Mouse (Mus musculus) G1E-ER4 (cell line): ENCODE data around the gene Aars2. TPM values are rescaled to one million over a fixed set of nuclear protein-coding genes. Genes with fewer than 3 reads are reported as not detected.

ENCODE experiments used
- GATA1 ChIP-seq: IDR thresholded peaks from one replicate; pipeline ENCODE4 v1.8.0; 2012; ENCODE audit warnings: low read length, inconsistent platforms
- polyA plus RNA-seq: library from polyadenylated mRNA; stranded (reverse); fragments of >175 nt; gene quantifications from 2 replicates; pipeline ENCODE4 v1.2.3, GENCODE M21; 2012

Gene Aars2
- polyA plus RNA-seq = 37.7 and 45.9 TPM in 2 replicates

DNA sequence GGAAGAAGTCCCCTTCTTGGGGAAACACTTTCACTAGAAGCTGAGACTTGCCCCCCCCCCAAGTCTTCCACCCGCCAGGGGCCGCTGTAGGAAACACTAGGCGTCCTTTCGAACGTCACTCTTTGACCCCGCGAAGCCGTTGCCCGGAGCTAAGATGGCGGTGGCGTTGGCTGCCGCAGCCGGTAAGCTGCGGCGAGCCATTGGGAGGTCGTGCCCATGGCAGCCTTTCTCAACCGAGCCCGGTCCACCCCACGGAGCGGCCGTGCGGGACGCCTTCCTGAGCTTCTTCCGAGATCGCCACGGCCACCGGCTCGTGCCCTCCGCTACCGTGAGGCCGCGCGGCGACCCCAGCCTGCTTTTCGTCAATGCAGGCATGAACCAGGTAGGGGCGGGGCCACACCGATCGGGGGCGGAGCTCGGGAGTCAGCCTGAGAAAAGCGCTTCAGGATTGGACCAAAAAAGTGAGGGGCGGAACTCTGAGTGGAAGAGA lies at the start of gene Aars2:
Aars2 (plus strand) TSS at position 142 of the 490 bp plus-strand sequence.
- no peak for TF ChIP-seq GATA1

DNA sequence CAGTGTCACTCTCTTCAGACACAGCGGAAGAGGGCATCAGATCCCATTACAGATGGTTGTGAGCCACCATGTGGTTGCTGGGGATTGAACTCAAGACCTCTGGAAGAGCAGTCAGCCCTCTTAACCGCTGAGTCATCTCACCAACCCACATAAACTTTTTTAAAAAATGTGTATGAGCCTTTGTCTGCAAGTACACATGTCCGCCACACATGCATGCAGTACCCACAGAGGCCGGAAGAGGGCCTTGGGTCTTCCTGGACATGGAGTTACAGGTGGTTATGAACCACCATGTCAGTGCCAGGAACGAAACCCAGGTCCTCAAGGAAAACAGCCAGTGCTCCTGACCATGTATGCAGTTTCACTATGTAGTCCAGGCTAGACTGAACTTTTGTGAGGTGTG lies 49.2 kb upstream of the Aars2 start:
- TF ChIP-seq GATA1 = no peak

DNA sequence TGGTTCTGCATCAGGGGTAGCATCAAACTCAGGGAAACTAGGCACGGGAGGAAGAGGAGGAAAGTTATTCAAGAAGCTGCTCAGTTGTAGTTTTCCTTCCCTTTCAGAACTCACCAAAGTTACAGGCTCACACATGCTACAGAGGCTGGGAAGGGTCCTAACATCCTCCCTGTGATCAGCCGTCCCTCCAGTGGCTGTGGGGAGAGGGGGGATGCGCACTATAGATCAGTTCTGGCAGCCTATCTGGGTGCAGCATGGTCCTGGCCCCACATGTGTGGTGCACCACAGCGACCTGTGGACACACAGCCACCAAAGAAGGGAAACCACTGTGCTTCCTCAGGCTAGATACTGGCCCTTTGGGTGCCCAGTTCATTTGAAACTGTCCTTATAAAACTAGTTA lies 48.1 kb upstream of the Aars2 start:
- no peak for TF ChIP-seq GATA1

DNA sequence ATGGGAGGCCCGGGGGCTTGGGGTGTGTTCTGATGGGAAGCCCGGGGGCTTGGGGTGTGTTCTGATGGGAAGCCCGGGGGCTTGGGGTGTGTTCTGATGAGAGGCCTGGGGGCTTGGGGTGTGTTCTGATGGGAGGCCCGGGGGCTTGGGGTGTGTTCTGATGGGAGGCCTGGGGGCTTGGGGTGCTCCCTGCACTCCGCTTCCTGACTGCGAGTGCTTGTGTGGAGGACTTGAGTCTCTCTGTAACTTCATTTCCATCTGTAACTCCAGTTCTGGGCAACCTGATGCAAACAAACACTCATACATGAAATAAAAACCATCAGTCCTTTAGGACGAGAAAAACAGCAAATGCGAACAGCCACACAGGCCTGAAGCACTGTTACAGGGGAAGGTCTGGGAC lies 47.6 kb upstream of the Aars2 start:
- no peak for TF ChIP-seq GATA1

DNA sequence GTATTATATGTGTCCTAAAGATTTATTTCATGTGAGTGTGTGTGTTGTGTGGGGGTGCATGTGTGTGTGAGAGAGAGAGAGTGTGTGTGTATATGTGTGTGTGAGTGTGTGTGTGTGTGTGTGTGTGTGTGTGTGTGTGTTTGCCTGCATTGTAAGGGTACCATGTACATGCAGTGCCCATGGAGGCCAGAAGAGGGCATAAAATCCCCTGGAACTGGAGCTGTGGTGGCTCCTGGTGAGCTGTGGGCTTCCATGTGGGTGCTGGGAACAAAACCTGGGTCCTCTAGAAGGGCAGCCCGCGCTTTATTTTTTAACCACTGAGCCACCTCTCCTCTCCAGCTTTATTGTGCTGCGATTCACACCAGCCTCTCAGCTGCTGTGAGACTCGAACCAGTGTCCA lies 44.1 kb upstream of the Aars2 start:
- TF ChIP-seq GATA1 = no peak

DNA sequence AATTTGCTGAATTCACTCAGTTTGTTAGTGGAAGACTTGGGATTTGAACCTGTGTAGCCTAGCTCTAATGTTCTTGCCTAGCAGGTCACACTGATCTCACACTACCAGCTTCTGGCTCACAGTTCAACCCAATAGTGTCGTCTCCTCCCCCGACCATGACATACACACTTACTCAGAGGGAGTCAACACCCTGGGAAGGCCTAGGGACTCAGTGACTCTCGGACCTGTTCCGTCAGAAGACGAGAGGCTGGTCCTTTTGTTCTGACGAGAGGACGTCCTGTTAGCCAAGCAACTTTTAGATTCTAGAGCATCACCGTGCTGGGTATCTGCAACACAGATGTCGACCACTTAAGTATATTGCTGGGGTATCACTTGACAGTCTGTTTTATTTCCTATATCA lies 42.4 kb upstream of the Aars2 start:
- no peak for TF ChIP-seq GATA1

DNA sequence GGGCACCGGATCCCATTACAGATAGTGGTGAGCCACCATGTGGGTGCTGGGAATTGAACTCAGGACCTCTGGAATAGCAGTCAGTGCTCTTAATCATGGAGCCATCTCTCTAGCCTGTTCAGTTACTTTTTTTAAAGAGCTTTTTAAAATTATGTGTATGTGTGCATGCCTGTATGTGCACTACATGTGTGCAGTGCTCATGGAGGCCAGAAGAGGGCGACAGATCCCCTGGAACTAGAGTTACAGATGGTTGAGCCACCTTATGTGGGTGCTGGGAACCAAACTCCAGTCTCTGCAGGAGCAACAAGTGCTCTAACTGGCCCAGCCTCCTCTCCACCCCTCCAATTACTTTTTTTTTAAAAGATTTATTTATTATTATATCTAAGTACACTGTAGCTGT lies 39.9 kb upstream of the Aars2 start:
- TF ChIP-seq GATA1 = no peak

DNA sequence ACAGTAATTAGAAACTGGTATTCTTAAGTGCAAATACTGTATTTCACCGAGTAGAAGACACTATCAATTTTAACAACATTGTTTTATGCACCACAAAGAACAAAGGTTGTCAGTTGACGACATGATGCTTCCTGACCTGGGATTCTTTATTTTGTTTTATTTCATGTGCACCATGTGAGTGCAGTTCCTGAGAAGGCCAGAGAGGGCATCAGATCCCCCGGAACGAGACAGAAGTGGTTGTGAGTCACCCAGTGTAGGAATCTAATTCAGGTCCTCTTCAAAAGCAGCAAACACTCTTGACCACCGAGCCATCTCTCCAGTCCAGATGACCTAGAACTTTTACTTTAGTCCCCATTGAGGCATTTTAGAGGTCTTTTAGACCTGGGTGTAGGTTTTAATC lies 38.3 kb upstream of the Aars2 start:
- TF ChIP-seq GATA1 = no peak

DNA sequence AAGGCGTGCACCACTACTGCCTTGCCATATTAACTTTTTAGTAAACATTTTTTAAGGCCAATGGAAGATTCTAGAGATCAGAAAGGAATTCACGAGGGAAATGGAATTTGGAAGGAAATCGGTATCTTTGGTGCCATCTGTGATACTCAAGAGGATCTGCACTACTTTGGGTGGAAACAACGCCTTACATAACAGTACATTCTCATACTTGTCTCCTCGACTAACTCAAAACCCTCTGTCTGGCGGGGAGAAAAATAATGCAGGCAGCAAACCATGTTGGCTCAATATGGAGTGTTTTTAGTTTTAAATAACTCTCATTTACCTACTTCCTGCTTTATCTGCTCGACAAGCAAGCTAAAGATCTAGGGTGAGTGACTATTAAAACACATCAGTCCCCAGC lies 35.9 kb upstream of the Aars2 start:
- no peak for TF ChIP-seq GATA1

DNA sequence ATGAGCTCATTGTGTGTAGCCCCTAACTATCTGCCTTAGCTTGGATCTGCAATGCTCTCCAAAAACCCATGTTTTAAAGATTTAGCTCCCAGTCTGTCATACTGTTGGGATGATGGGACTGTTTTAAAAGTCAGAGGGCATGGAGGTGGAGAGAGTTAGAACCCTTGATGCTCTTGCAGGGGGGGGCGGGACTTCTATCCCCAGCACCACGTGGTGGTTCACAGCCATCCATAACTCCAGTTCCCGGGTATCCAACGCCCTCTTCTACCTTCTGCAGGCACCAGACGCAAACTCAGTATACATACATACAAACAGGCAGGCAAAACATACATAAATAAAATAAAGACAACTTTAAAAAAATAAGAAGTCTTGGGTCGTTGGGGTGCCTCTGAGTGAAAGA lies 33.0 kb upstream of the Aars2 start:
- no peak for TF ChIP-seq GATA1

DNA sequence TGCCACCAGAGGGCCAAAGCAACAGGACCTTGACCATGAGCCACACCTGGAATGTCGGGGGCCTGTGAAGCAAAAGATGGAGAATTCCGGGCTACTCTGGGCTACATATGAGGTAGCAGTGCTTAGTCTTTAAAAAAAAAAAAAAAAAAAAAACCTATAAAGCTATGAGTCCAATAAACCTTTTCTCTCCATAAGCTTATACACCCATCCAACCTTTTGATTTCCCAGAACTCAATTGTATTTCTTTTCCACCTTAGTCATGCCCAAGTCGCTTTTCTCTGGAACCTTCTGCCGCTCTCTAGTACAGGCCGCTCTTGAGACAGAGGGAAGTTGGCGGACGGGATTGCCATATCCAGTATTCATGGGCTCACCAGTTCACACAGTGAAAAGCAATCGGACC lies 32.5 kb upstream of the Aars2 start:
- TF ChIP-seq GATA1 = no peak

DNA sequence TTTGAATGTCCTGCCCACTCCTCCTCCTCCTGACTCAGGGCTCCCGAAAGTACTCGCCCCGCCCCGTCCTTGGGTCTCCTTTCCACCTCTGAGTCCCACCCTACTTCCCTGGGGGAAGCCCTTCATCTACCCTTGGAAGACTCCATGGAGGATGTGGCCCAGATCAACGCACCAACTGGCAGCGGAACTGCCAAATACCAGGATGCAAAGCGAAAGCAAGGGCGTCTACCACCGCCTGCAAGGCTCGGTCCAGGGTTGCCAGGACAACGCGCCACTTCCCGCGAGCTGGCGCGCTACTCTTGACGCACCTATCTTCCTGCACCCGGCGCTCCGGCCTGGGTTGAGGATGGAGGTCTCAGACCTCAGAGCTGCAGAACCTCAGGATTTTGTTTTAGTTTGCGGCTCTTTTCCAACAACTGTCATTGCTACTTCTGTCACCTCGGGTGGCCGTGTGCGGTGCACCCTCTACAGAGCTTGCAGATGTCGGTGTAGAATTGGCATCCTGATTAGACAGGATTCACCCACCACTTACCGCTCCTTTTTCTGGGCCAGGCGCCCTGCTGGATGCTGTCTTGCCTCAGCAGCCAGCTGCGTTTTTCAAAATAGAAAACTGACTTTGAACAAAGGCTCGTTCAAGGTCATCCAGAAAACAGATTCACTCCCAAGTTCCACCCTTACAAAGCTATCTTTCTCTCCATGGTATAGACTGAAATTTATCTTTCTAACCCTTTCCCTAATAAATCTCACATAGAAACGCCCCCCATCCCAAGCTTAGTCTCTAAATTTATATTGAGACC lies 31.8 kb upstream of the Aars2 start, which contains the start of gene Spats1:
Spats1 (minus strand) TSS at position 747 of the 797 bp plus-strand sequence.
- no peak for TF ChIP-seq GATA1

DNA sequence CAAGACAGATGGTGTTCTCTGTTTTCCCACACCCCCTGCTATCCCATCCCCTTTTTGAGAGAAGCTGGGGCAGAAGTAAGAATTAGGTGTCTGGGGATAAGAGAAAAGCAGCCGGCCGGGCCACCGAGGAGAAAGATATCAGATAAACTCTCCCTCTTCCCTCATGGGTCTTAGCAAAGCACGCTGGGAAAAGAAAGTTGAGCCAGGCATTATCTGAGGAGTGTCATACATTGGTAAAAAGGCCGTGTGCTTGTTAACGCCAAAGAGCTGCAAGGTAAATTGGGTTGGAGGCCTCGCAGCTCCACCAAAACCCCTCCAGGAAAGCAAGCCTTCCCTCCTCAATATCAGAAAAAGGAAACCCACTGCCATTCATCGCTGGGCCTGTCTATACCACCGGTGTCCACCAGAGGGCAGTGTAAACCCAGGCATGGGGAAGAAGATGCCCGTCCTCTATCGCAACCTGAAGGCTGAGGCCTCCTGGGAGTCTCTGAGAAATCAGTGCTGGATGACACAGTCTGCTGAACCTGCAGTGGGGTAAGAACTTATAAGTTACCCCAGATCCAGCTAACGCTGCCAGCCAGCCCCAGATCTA lies 28.3 kb upstream of the Aars2 start:
- no peak for TF ChIP-seq GATA1

DNA sequence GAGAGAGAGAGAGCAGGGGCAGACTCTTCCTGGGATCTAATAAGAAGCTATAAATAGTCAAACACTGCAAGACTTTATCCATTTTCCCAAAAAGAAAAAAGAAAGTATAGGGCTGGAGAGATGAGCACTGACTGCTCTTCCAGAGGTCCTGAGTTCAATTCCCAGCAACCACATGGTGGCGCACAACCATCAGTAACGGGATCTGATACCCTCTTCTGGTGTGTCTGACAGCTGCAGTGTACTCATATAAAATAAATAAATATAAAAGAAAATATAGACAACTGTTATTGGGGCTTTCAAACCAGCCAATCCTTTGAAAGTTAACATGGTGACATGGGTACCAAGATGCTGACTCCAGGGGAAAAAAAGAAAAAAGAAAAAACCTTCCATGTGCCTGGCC lies 26.2 kb upstream of the Aars2 start:
- no peak for TF ChIP-seq GATA1

DNA sequence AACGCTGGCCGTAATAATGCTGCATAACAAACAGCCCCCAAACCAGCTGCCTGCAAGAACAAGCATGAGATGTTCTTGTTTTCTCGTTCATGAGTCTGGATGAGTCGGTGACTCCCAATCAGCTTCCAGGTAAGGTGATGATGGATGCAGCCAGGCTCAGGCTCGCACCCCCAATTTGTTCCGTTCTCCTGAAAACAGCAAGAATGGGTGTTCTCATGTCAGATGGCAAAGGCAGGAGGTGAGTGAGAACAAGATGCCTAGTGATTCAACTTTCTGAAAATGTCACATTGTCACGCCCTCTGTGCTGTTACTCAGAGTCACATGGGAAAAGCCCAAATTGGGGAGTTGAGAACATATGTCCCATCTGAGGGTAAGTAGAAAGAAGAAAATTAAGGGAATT lies 21.1 kb upstream of the Aars2 start:
- no peak for TF ChIP-seq GATA1

DNA sequence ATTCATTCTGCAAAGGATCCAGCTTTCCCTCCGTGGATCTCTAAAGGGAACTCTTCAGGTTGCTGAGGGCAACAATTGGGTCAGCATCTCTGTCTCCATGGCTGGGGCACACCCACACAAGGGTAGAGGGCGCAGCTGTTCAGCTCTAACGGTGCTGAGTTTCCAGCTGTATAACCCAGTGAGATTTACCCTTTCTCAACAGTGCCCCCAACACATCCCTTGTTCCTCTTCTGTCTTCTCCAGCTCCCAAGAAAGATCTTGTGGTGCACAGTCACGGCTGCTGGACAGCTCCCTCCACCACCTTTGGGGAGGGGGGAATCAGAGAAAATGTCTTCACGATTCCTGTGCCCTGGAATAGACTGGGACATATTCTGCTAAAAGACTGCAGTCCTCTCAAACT lies 19.4 kb upstream of the Aars2 start:
- TF ChIP-seq GATA1 = no peak
